Mouse (Mus musculus) limb, embryonic 11.5 days (tissue): Measurements from ENCODE around the gene Atpif1. TPM values are rescaled to one million over a fixed set of nuclear protein-coding genes. Genes with fewer than 3 reads are reported as not detected.

Experiments used
- ATAC-seq: fragments of 200-750 bp; cut with Nextera tagmentation; 2 replicates; pipeline ENCODE4 v1.8.0; 2017; ENCODE audit warnings: low read depth; ENCODE audit not compliant: insufficient number of reproducible peaks, low FRiP score, low TSS enrichment
- DNase-seq: peaks from one replicate; pipeline ENCODE4 v3.0.0-alpha.2; 2015; ENCODE audit warnings: low spot score
- H3K27ac ChIP-seq: fragments of 300-500 bp; sonication (generic); replicated peaks from 2 replicates; pipeline ENCODE4 v1.5.1; 2014; ENCODE audit warnings: low read depth, mild to moderate bottlenecking, low read length
- H3K27me3 ChIP-seq: fragments of 300-500 bp; sonication (generic); 2 replicates; pipeline ENCODE4 v1.6.1; 2014; ENCODE audit warnings: mild to moderate bottlenecking, low read length, mixed read lengths; ENCODE audit not compliant: control insufficient read depth, insufficient read depth
- H3K36me3 ChIP-seq: fragments of 300-500 bp; sonication (generic); 2 replicates; pipeline ENCODE4 v1.6.1; 2014; ENCODE audit warnings: mild to moderate bottlenecking, low read length, moderate library complexity, mixed read lengths; ENCODE audit not compliant: control insufficient read depth, insufficient read depth
- H3K4me1 ChIP-seq: fragments of 300-500 bp; sonication (generic); 2 replicates; pipeline ENCODE4 v1.6.1; 2014; ENCODE audit warnings: low read length, mixed read lengths; ENCODE audit not compliant: control insufficient read depth, insufficient read depth
- H3K4me2 ChIP-seq: fragments of 300-500 bp; sonication (generic); 2 replicates; pipeline ENCODE4 v1.6.1; 2014; ENCODE audit warnings: low read depth, mild to moderate bottlenecking, moderate library complexity; ENCODE audit not compliant: severe bottlenecking
- H3K4me3 ChIP-seq: fragments of 300-500 bp; sonication (generic); 2 replicates; pipeline ENCODE4 v1.5.1; 2014; ENCODE audit warnings: low read depth, low read length
- H3K9ac ChIP-seq: fragments of 300-500 bp; sonication (generic); 2 replicates; pipeline ENCODE4 v1.6.1; 2014; ENCODE audit warnings: mild to moderate bottlenecking, low read length
- H3K9me3 ChIP-seq: fragments of 300-500 bp; sonication (generic); 2 replicates; pipeline ENCODE4 v1.6.1; 2016; ENCODE audit warnings: low read length; ENCODE audit not compliant: control insufficient read depth
- WGBS: fragments of 180-500 bp; shearing (Covaris S2); extraction: QIAGEN DNeasy Blood & Tissue Kit; methylation state at CpG from one replicate; pipeline ENCODE4 v1.1.7; 2014; 5-methylcytosine and 5-hydroxymethylcytosine counted together
- polyA plus RNA-seq: library from polyadenylated mRNA; unstranded; fragments of >200 nt; fragmentation: Nextera tagmentation; extraction: Ambion mirVana; gene quantifications from 2 replicates; pipeline ENCODE4 v1.2.1, GENCODE M21; 2014

The Atpif1 gene
- polyA plus RNA-seq, 1 experiment from 2014 or later = 1,093 TPM

DNA sequence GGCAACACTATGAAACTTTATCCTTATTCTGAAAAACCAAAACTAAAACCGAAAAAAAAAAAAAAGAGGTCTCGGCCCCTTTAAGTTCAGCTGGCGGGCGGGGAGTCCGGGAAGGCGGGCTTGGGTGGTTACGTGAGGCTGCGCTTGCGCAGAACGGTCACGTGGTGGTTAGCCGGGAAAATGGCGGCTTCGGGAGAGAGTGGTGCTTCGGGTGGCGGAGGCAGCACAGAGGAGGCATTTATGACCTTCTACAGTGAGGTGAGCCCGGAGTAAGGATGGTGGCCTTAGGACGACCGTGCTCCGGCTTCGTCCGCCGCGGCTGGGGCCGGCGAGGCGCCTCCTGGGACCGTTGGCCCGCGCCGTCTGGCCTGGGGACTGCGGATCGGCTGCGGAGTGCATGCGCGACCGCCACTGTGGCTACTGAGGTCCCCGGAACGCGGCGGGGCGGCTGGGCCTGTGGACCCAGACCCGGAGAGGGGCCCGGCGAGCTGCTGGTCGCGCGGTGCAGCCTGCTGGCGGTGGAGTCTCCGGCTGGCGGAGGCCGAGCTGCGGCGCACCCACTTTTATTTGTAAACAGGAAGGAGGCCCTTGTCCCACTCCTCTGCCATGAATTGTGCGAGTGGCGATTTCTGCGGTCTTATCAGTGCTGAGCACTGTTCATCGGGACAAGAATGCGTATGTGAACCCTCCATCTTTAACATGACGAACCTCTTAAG is 2.1 kb upstream of the Atpif1 start, which contains the start of gene Dnajc8:
Dnajc8 (plus strand) TSS at position 145 of the 716 bp plus-strand sequence.
- Histone ChIP-seq H3K4me3 (peak within 1 kb of the TSS; percentile 91), H3K4me1 (peaks cover 4% of the 10 kb centered on the region; the same call in 1 of the 2 replicates), H3K4me2 (peak within 1 kb of the TSS; percentile 82), H3K36me3 (peaks cover 7% of the 10 kb centered on the region), H3K9ac (peak within 1 kb of the TSS; percentile 86), H3K27ac (0 out of 2 replicates have a peak within 1 kb of the TSS, but pooled peaks have one; percentile 63), H3K27me3 (no peaks in the 10 kb centered on the region), H3K9me3 (no peaks in the 10 kb centered on the region)
- WGBS = under 1% methylated on average over 60 of the region's 60 CpGs
- DNase-seq (peak; percentile 93), ATAC-seq (peak; percentile 64; the same call in 1 of the 2 replicates)

GRCm38 (mm10) chr4:132532496-132532895 is 963 bp downstream of the Atpif1 start:
- Histone ChIP-seq H3K27ac (peak overlapping the region; percentile 82), H3K36me3 (peaks cover 13% of the 10 kb centered on the region), H3K4me1 (peaks cover 4% of the 10 kb centered on the region; the same call in 1 of the 2 replicates), H3K27me3 (no peaks in the 10 kb centered on the region), H3K4me2 (peak overlapping the region; percentile 92), H3K4me3 (peak overlapping the region; percentile 83), H3K9ac (peak overlapping the region; percentile 97), H3K9me3 (no peaks in the 10 kb centered on the region)
- ATAC-seq (no peak), DNase-seq (no peak)
- 42% methylated on average over 5 of the region's 5 CpGs for WGBS

DNA sequence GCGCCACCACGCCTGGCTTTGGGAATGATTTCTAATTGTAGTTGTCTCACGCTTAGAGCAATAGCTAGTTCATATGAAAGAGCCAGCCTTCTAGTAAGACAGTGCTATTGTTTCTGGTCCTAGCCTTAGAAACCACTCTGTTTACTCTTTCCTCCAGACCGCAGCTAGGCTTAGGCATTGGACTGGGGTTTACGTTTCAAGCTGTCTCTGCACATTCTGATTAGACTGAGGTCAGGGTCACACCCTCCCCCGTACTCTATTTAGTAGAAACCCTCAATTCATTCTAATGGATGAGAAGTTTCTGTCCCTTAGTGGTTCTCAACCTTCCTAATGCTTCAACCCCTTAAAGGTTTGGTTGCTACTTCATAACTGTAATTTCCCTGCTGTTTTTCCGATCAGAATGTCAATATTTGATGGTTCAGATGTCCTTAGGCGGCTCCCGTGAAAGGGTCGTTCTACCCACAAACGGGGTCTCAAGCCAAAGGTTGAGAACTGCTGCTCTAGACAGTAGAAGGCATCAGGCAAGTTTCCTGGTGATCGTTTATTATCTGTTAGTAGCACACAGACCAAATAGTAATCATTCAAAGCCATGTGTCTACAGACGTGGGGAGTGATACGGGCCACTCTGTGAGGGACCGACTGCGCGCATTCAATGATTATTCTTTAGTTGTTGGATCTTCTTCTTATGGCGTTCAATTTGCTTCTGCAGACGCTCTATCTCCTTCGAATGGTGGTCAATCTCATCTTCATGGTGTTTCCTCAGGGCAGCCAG is 3.2 kb downstream of the Atpif1 start:
- WGBS = 95% methylated on average over 20 of the region's 20 CpGs
- peaks cover 13% of the 10 kb centered on the region for H3K36me3 ChIP-seq
- H3K27me3 ChIP-seq = no peaks in the 10 kb centered on the region
- no peak overlapping the region for H3K4me3 ChIP-seq
- no peak overlapping the region for H3K27ac ChIP-seq
- H3K9me3 ChIP-seq = no peaks in the 10 kb centered on the region
- H3K9ac ChIP-seq = no peak overlapping the region
- H3K4me1 ChIP-seq = no peaks in the 10 kb centered on the region
- DNase-seq = no peak
- no peak overlapping the region for H3K4me2 ChIP-seq
- ATAC-seq = no peak

DNA sequence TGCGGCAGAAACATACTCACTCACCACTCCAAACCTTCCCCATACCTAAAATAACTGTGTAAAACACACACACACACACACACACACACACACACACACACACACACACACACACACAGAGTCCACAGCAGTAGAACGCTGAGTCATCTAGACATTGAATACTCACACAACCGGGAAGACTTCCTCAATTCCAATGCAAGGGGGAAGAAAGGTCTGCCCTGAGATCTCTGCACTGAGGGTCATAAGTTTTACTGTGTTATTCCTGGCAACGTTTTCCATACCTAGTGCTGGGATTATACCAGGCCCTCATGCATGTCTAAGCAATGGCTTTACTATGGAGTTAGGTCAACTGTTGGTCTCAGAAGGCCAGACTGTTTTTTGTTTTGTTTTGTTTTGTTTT is 4.1 kb downstream of the Atpif1 start:
- Histone ChIP-seq H3K27me3 (no peaks in the 10 kb centered on the region), H3K9me3 (no peaks in the 10 kb centered on the region), H3K4me2 (no peak overlapping the region), H3K36me3 (peaks cover 13% of the 10 kb centered on the region), H3K4me3 (no peak overlapping the region), H3K4me1 (peaks cover 5% of the 10 kb centered on the region; the same call in 1 of the 2 replicates), H3K9ac (no peak overlapping the region), H3K27ac (no peak overlapping the region)
- no peak for DNase-seq
- no peak for ATAC-seq
- WGBS = 88% methylated on average over 4 of the region's 4 CpGs

DNA sequence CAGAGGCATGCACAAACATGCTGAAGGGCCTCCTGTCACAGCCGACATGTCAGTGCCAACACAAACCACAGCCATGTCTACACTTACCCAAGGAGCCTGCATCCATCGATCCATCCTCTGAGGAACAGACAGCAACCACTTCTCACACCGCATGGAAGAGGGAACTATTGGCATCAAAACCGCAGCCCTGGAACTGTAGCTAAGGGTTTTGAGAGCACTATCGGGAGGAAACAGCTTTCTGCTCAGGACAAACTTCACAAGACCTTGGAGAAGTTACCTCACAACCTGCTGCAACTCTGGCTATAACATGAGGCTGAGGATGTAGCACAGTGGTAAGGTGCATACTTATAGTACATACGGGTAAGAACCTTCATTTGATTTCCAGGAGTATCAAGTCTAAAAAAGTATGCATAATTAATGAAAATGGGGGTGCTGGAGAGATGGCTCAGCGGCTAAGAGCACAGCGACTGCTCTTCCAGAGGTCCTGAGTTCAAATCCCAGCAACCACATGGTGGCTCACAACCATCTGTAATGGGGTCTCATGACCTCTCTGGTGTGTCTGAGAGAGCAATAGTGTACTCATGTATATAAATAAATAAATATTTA is 5.4 kb downstream of the Atpif1 start:
- Histone ChIP-seq H3K4me2 (no peak overlapping the region), H3K4me3 (no peak overlapping the region), H3K4me1 (peaks cover 5% of the 10 kb centered on the region; the same call in 1 of the 2 replicates), H3K9ac (no peak overlapping the region), H3K36me3 (peaks cover 13% of the 10 kb centered on the region), H3K27ac (no peak overlapping the region), H3K27me3 (no peaks in the 10 kb centered on the region), H3K9me3 (no peaks in the 10 kb centered on the region)
- WGBS = 93% methylated on average over 8 of the region's 8 CpGs
- DNase-seq (no peak), ATAC-seq (no peak)

DNA sequence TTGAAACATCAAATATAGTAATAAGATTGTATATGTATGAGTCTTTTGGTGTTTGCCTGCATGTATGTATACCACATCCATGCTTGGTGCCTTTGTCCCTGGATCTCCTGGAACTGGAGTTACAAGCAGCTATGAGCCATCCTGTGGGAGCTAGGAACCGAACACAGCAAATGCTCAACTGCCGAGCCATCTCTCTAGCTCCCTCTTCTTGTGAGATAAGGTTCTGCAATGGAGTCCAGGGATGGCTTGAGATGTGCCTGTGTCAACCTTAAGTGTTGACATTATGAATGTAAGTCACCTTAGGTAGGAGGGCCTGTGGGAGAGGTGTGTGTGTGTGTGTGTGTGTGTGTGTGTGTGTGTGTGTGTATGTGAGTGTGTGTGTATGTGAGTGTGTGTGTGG is 6.8 kb downstream of the Atpif1 start:
- H3K4me3 ChIP-seq = no peak overlapping the region
- no peak overlapping the region for H3K27ac ChIP-seq
- H3K36me3 ChIP-seq = peaks cover 13% of the 10 kb centered on the region
- WGBS = 66% methylated on average over 2 of the region's 2 CpGs
- H3K27me3 ChIP-seq = no peaks in the 10 kb centered on the region
- no peak overlapping the region for H3K4me2 ChIP-seq
- H3K9me3 ChIP-seq = no peaks in the 10 kb centered on the region
- peaks cover 5% of the 10 kb centered on the region; the same call in 1 of the 2 replicates for H3K4me1 ChIP-seq
- no peak overlapping the region for H3K9ac ChIP-seq
- ATAC-seq (no peak), DNase-seq (no peak)

- Histone ChIP-seq H3K27me3 (no peaks in the 10 kb centered on the region), H3K4me1 (peaks cover 5% of the 10 kb centered on the region; the same call in 1 of the 2 replicates), H3K4me3 (no peak overlapping the region), H3K36me3 (peaks cover 1% of the 10 kb centered on the region), H3K4me2 (no peak overlapping the region), H3K9ac (no peak overlapping the region), H3K9me3 (no peaks in the 10 kb centered on the region), H3K27ac (no peak overlapping the region)
- WGBS = 50% methylated on average over 6 of the region's 6 CpGs
- no peak for ATAC-seq
- no peak for DNase-seq
Observed at GRCm38 (mm10) chr4:132524808-132525207, 8.7 kb downstream of the Atpif1 start.

GRCm38 (mm10) chr4:132524321-132524741 is 9.1 kb downstream of the Atpif1 start:
- Histone ChIP-seq H3K9me3 (no peaks in the 10 kb centered on the region), H3K4me2 (no peak overlapping the region), H3K9ac (no peak overlapping the region), H3K27ac (no peak overlapping the region), H3K27me3 (no peaks in the 10 kb centered on the region), H3K4me1 (peaks cover 5% of the 10 kb centered on the region; the same call in 1 of the 2 replicates), H3K36me3 (no peaks in the 10 kb centered on the region; the same call in 1 of the 2 replicates), H3K4me3 (no peak overlapping the region)
- 24% methylated on average over 11 of the region's 11 CpGs for WGBS
- DNase-seq (no peak), ATAC-seq (no peak)
